Mouse (Mus musculus): ENCODE data around the gene Gbp10.
"Not testable (repeated sequence)": the region's sequence is repeated elsewhere in the genome, so short reads cannot be mapped to it uniquely, and the experiment has no call there.

DNA sequence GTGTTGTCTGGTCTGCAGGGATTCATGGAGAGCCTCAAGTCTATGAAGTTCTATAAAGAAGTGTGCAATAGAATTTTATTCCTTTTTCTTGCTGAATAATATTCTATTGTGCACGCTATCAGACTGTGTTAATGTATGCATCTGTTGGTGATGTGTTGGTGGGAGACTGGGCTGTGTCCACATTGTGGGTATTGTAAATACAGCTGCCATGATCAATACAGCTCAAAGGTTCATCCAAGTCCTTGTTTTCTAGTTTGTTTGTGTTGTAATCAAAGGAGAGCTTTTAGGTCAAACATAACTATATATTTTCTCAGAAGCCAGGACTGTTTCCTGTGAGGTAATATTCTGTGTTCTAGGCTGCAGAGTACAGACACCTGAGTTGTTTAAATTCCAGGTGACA, 40.2 kb downstream of the Gbp10 start:
- not testable (repeated sequence) for TF ChIP-seq CTCF (IDR thresholded peaks at IDR 0.05; ENCODE audit: extremely low read depth, insufficient read depth, insufficient read length, insufficient replicate concordance); POLR2A (IDR thresholded peaks at IDR 0.05; ENCODE audit: low read depth, low read length)

All from spleen, adult 2 months (tissue).